Mouse (Mus musculus) embryonic facial prominence, embryonic 14.5 days (tissue): ENCODE data around the gene Exph5. TPM values are rescaled to one million over a fixed set of nuclear protein-coding genes. Genes with fewer than 3 reads are reported as not detected.
A peak's percentile ranks its signal among the peaks of the same experiment; 100 is the strongest.

Source experiments
- ATAC-seq: fragments of 200-750 bp; cut with Nextera tagmentation; 2 replicates; pipeline ENCODE4 v1.8.0; 2017; ENCODE audit warnings: low read depth, moderate number of reproducible peaks, moderate TSS enrichment
- DNase-seq: peaks from one replicate; pipeline ENCODE4 v3.0.0-alpha.2; 2015; ENCODE audit warnings: low spot score
- H3K27ac ChIP-seq: fragments of 300-500 bp; sonication (generic); replicated peaks from 2 replicates; pipeline ENCODE4 v1.5.1; 2014; ENCODE audit warnings: low read depth, mild to moderate bottlenecking, low read length, moderate library complexity
- H3K27me3 ChIP-seq: fragments of 300-500 bp; sonication (generic); replicated peaks from 2 replicates; pipeline ENCODE4 v1.6.1; 2014; ENCODE audit warnings: low read length; ENCODE audit not compliant: control insufficient read depth, insufficient read depth
- H3K36me3 ChIP-seq: fragments of 300-500 bp; sonication (generic); 2 replicates; pipeline ENCODE4 v1.6.1; 2014; ENCODE audit warnings: low read length, mixed read lengths; ENCODE audit not compliant: control insufficient read depth, insufficient read depth
- H3K4me1 ChIP-seq: fragments of 300-500 bp; sonication (generic); 2 replicates; pipeline ENCODE4 v1.6.1; 2014; ENCODE audit warnings: antibody characterized with exemption, low read length; ENCODE audit not compliant: control insufficient read depth, insufficient read depth
- H3K4me2 ChIP-seq: fragments of 300-500 bp; sonication (generic); 2 replicates; pipeline ENCODE4 v1.6.1; 2014; ENCODE audit warnings: low read depth, mild to moderate bottlenecking, low read length, moderate library complexity, mixed read lengths
- H3K4me3 ChIP-seq: fragments of 300-500 bp; sonication (generic); 2 replicates; pipeline ENCODE4 v1.5.1; 2014; ENCODE audit warnings: low read depth, mild to moderate bottlenecking, low read length
- H3K9ac ChIP-seq: fragments of 300-500 bp; sonication (generic); 2 replicates; pipeline ENCODE4 v1.6.1; 2014; ENCODE audit warnings: low read depth, mild to moderate bottlenecking, low read length, moderate library complexity, mixed read lengths
- H3K9me3 ChIP-seq: fragments of 300-500 bp; sonication (generic); 2 replicates; pipeline ENCODE4 v1.6.1; 2016; ENCODE audit warnings: low read length; ENCODE audit not compliant: control insufficient read depth
- WGBS: fragments of 180-500 bp; shearing (Covaris S2); extraction: QIAGEN DNeasy Blood & Tissue Kit; methylation state at CpG from one replicate; pipeline ENCODE4 v1.1.7; 2014; 5-methylcytosine and 5-hydroxymethylcytosine counted together
- polyA plus RNA-seq: library from polyadenylated mRNA; unstranded; fragments of >200 nt; fragmentation: Nextera tagmentation; extraction: Ambion mirVana; gene quantifications from 2 replicates; pipeline ENCODE4 v1.2.1, GENCODE M21; 2014

The Exph5 gene
- polyA plus RNA-seq = 1.4 and 1.7 TPM in 2 replicates

DNA sequence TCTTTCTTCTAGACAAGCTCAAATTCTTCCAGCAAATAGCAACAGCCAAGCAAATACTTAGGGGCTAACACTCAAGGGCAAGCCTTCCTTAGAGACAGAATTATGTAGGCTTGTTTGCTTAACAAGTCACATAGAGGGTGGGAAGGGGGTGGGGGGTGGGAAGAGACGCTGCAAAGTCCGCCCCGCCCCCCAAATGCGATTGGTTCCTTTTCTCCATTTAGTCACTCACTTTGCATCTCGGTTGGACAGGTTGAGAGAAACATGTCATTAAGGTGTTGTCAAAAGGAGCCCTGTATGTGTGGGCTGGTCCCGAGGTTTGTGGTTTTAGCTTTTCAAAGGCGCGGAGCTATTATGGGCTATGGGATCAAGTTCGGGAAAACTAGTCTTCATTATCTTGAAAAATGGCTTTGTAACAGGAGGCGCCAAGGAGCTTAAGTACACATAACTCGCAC lies at the start of gene Exph5:
Gene Exph5, plus strand, starts transcription at position 402 of the 452 bp plus-strand sequence.
- Histone ChIP-seq H3K27ac (no peak within 1 kb of the TSS; the same call in 1 of the 2 replicates), H3K36me3 (no peaks in the 10 kb centered on the region), H3K9ac (peak within 1 kb of the TSS; percentile 51), H3K4me3 (peak within 1 kb of the TSS; percentile 40), H3K4me1 (peaks cover 6% of the 10 kb centered on the region), H3K9me3 (no peaks in the 10 kb centered on the region), H3K27me3 (peaks cover 15% of the 10 kb centered on the region; the same call in 1 of the 2 replicates), H3K4me2 (peak within 1 kb of the TSS; percentile 80)
- ATAC-seq (peak; percentile 96), DNase-seq (peak; percentile 86)
- under 1% methylated on average over 11 of the region's 11 CpGs for WGBS

DNA sequence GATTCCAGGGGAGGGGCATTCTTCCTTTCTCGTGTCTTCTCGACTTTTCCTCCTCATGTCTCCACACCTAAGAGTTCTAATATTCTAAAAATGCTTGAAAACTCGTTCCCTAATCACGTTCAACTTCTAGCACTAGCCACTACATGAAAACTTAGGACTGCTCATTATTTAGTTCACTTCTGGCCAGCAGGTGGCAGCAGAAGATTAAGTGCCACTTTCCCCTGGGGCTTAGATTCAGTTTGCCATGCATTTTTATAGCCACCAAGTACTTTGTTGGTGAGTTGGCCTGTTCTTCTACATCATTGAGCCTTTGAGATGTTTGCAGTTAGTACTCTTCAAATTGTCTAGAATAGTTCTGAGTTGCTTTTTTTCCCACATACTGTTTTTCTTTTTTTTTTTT lies 47.1 kb upstream of the Exph5 start:
- no peak for ATAC-seq
- Histone ChIP-seq H3K4me3 (no peak overlapping the region), H3K27me3 (no peaks in the 10 kb centered on the region), H3K9me3 (no peaks in the 10 kb centered on the region), H3K36me3 (no peaks in the 10 kb centered on the region), H3K27ac (no peak overlapping the region), H3K4me2 (no peak overlapping the region), H3K9ac (no peak overlapping the region), H3K4me1 (0 out of 2 replicates have a peak, but pooled peaks cover 3% of the 10 kb centered on the region)
- WGBS = 9% methylated on average over 4 of the region's 4 CpGs
- peak; percentile 86 for DNase-seq

- Histone ChIP-seq H3K36me3 (no peaks in the 10 kb centered on the region), H3K4me1 (0 out of 2 replicates have a peak, but pooled peaks cover 3% of the 10 kb centered on the region), H3K9me3 (no peaks in the 10 kb centered on the region), H3K9ac (no peak overlapping the region), H3K27ac (no peak overlapping the region), H3K4me2 (no peak overlapping the region), H3K4me3 (no peak overlapping the region), H3K27me3 (no peaks in the 10 kb centered on the region)
- 74% methylated on average over 4 of the region's 4 CpGs for WGBS
- no peak for ATAC-seq
- DNase-seq = no peak
Measured at GRCm38 (mm10) chr9:53256690-53257305, 44.7 kb upstream of the Exph5 start.

DNA sequence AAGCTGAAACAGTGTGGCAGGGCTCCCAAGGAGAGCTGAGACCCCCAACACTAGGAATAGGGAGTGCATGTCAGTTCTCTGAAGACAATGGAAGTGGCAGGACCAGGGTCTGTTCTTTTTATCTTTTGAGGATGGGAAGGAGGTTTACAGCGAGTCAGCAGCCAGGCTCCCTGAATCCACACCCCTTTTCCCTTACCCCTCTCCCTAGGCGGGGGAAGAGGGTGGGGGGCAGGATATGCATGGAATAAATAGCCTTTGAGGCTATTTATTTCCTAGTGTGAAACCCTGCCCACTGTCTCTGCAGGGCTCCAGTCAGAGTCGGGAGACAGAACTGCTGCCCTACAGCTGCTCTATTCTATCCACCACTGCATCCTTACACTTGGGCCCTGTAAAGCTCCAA lies 43.7 kb upstream of the Exph5 start:
- 0 out of 2 replicates have a peak, but pooled peaks cover 3% of the 10 kb centered on the region for H3K4me1 ChIP-seq
- H3K36me3 ChIP-seq = no peaks in the 10 kb centered on the region
- no peak overlapping the region for H3K4me3 ChIP-seq
- peak overlapping the region; percentile 6; the same call in 1 of the 2 replicates for H3K27ac ChIP-seq
- 3% methylated on average over 3 of the region's 3 CpGs for WGBS
- H3K9me3 ChIP-seq = no peaks in the 10 kb centered on the region
- 0 out of 2 replicates have a peak overlapping the region, but pooled peaks have one; percentile 2 for H3K9ac ChIP-seq
- DNase-seq (peak; percentile 17), ATAC-seq (peak; percentile 33; the same call in 1 of the 2 replicates)
- H3K27me3 ChIP-seq = no peaks in the 10 kb centered on the region
- no peak overlapping the region for H3K4me2 ChIP-seq

- Histone ChIP-seq H3K4me3 (no peak overlapping the region), H3K9ac (no peak overlapping the region), H3K4me1 (0 out of 2 replicates have a peak, but pooled peaks cover 3% of the 10 kb centered on the region), H3K36me3 (no peaks in the 10 kb centered on the region), H3K27ac (peak overlapping the region; percentile 6), H3K9me3 (no peaks in the 10 kb centered on the region), H3K27me3 (no peaks in the 10 kb centered on the region), H3K4me2 (no peak overlapping the region)
- ATAC-seq = peak; percentile 41; the same call in 1 of the 2 replicates
- peak; percentile 53 for DNase-seq
- 19% methylated on average over 6 of the region's 6 CpGs for WGBS
Measured at GRCm38 (mm10) chr9:53258199-53258598, 43.3 kb upstream of the Exph5 start.

DNA sequence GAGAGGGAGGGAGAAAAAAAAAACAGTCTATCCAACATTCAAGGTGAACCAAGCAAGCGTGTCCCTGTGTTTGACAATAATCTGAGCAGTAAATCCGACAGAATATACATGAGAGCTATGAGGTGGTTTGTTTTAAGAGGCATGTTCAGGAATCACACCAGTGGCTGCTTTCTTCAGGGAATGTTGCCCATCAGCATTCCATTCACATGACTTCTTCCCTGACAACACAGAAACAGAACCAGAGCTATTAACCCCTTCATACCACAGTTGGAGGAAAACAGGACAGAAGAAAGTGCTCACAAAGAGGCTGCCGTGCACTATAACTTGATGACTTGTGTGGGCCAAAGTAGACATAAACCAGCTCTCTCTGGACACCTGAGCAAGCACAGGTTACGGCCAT lies 37.1 kb upstream of the Exph5 start:
- H3K4me2 ChIP-seq = no peak overlapping the region
- H3K27me3 ChIP-seq = no peaks in the 10 kb centered on the region
- no peaks in the 10 kb centered on the region for H3K36me3 ChIP-seq
- 53% methylated on average over 4 of the region's 4 CpGs for WGBS
- no peaks in the 10 kb centered on the region for H3K4me1 ChIP-seq
- DNase-seq = peak; percentile 75
- no peak overlapping the region for H3K27ac ChIP-seq
- H3K4me3 ChIP-seq = no peak overlapping the region
- H3K9ac ChIP-seq = no peak overlapping the region
- no peaks in the 10 kb centered on the region for H3K9me3 ChIP-seq
- no peak for ATAC-seq

- no peak overlapping the region for H3K9ac ChIP-seq
- no peaks in the 10 kb centered on the region for H3K4me1 ChIP-seq
- no peaks in the 10 kb centered on the region for H3K9me3 ChIP-seq
- no peak overlapping the region for H3K27ac ChIP-seq
- WGBS = 65% methylated on average over 2 of the region's 2 CpGs
- DNase-seq (no peak), ATAC-seq (no peak)
- no peak overlapping the region for H3K4me3 ChIP-seq
- no peaks in the 10 kb centered on the region for H3K36me3 ChIP-seq
- no peaks in the 10 kb centered on the region for H3K27me3 ChIP-seq
- H3K4me2 ChIP-seq = no peak overlapping the region
Measured at GRCm38 (mm10) chr9:53265589-53265988, 35.9 kb upstream of the Exph5 start.

- H3K9ac ChIP-seq = no peak overlapping the region
- H3K4me1 ChIP-seq = no peaks in the 10 kb centered on the region
- H3K4me3 ChIP-seq = no peak overlapping the region
- 52% methylated on average over 5 of the region's 5 CpGs for WGBS
- DNase-seq (no peak), ATAC-seq (no peak)
- no peaks in the 10 kb centered on the region for H3K27me3 ChIP-seq
- no peak overlapping the region for H3K27ac ChIP-seq
- H3K4me2 ChIP-seq = no peak overlapping the region
- H3K36me3 ChIP-seq = no peaks in the 10 kb centered on the region
- H3K9me3 ChIP-seq = no peaks in the 10 kb centered on the region
Measured at GRCm38 (mm10) chr9:53268036-53268435, 33.4 kb upstream of the Exph5 start.
